Mouse (Mus musculus) CH12F3 (cell line): ENCODE results near the gene Rasip1.

ENCODE experiments used
- in situ Hi-C: fragments of 300-500 bp; cut with MboI; formaldehyde crosslinking; loops from 2 replicates; pipeline ENCODE4 v1.14.3; 2020; ENCODE audit warnings: low sequenced_read_pairs

Rasip1 gene

DNA sequence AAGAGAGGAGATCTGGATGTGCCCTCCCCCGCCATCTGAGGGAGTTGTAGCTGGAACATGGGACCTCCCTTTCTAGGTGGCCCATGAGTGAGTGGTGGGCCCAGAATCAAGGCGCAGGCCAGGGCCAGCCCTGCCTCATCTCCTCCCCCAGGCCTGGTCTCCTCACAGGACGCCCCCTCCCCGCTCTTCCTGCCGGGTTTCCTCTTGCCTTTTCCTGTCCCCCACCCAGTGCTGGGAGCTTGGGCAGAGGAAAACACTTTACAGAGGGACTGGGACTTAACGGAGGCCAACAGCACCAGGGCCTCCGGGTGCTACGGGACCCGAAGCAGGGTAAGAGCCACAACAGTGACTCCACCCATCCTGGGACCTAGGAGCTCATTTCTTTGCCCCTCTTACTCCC lies at the start of gene Rasip1:
Rasip1 (plus strand) TSS at position 228 of the 400 bp plus-strand sequence.
- in situ Hi-C loops = no loop called here

- in situ Hi-C loops = no loop called here
Observed at GRCm38 (mm10) chr7:45585923-45586322, 41.4 kb upstream of the Rasip1 start.

DNA sequence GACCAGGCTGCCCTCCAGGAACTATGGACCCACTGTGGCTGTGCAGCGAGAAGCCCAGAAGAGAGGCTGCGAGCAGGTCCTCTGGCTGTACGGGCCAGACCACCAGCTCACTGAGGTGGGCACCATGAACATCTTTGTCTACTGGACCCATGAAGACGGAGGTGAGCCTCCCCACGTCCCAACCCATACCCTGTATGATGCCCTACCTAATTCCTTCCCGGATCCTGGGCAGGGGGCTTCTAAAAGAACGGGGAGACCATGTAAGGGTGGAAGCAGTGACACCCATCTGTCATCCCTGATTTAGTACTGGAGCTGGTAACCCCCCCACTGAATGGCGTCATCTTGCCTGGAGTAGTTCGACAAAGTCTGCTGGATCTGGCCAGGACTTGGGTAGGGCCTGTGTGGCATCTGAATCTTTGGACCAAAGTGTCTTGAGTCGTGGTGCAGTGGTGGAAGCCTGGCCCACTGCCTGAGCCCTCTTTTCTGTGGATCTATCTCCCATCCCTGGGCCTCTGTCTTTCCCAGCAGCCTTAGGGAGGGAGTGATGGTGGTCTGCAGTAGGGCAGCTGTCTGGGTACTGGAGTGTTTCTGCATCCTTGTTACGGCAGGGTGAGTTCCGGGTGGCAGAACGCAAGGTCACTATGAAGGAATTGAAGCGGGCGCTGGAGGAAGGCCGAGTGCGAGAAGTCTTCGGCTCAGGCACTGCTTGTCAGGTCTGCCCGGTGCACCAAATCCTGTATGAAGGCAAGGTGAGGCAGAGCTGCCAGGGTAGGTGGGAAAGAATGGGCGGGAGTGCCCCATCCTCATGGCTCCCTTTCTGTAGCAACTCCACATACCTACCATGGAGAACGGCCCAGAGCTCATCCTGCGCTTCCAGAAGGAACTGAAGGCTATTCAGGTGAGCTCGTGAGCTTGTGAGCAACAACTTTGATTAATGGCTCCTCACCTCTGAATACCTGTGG lies 39.4 kb upstream of the Rasip1 start:
- in situ Hi-C loops = no loop called here

- in situ Hi-C loops = no loop called here
Observed at GRCm38 (mm10) chr7:45589173-45589572, 38.1 kb upstream of the Rasip1 start.

DNA sequence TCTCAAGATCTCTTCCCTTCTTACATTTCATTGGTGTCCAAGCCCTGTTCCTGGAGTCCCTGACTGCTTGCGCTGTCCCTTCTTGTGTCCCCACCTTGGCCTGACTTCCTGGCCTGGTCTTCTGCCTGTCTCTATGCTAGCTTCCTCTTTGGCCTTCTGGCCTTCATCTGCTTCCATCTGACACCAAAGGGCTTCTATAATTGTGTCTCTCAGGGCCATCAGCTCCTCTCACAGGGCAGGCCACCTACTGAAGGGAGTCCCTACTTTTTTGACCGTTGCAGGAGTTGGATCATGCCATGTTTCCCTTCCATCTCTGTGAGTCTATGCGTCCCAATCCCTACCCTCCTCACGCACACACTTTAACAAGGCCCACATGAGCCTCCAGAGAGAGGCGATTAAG lies 37.4 kb upstream of the Rasip1 start:
- in situ Hi-C loops = loop anchor here (10.0 kb wide), 1 partner anchor 95 kb away; the partner anchor contains the start of gene Ntn5

DNA sequence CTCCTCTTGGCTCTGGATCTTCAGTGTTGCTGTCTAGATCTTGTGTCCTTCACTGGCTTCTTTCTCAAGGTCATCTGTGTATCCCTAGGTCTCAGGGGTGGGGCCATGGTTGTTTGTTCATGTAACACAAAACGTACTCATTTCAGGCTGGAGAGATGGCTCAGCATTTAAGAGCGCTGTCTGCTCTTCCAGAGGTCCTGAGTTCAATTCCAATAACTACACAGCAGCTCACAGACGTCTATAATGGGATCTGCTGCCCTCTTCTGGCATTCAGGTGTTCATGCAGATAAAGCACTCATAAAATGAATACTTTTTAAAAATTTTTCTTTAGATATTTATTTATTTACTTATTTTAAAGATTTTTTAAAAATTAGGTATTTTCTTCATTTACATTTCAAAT lies 36.4 kb upstream of the Rasip1 start:
- in situ Hi-C loops = loop anchor here (10.0 kb wide), 1 partner anchor 94 kb away; the partner anchor contains the start of gene Ntn5

GRCm38 (mm10) chr7:45591880-45592279 lies 35.4 kb upstream of the Rasip1 start:
- in situ Hi-C loops = loop anchor here (10.0 kb wide), 1 partner anchor 93 kb away; the partner anchor contains the start of gene Ntn5

GRCm38 (mm10) chr7:45593118-45593815 lies 34.0 kb upstream of the Rasip1 start:
- in situ Hi-C loops = loop anchor here (10.0 kb wide), 1 partner anchor 92 kb away; the partner anchor contains the start of gene Ntn5

DNA sequence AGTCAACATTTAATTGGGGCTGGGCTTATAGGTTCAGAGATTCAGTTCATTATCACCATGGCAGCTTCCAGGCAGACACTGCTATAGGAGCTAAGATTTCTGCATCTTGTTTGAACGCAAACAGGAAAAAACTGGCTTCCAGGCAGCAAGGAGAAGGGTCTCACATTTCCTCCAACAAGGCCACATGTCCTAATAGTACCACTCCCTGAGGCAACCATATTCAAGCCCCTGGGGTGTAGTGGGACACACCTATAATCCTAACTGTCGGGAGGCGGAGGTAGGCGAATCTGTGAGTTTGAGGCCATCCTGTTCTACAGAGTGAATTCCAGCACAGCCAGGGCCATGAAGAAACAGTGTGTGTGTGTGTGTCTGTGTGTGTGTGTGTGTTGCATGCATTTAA lies 32.1 kb upstream of the Rasip1 start:
- in situ Hi-C loops = loop anchor here (10.0 kb wide), 1 partner anchor 90 kb away; the partner anchor contains the start of gene Ntn5

- in situ Hi-C loops = loop anchor here (10.0 kb wide), 1 partner anchor 89 kb away; the partner anchor contains the start of gene Ntn5
Observed at GRCm38 (mm10) chr7:45596107-45596506, 31.2 kb upstream of the Rasip1 start.

DNA sequence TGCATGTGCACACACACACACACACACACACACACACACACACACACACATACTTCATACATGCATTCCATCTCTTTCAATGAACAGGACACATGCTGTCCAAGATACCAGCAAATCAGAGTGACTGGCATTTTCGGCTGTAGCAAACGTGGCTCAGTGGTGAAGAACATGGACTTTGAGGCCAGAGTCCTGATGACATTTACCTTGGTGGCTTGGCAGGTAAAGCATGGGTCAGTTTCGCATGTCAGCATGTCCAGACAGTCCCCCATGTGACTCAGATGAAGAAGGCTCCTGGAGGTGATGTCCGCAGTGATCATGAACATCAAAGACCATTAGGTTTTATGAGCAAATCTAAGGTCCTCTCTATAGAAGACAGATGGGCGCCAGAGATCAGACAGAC lies 30.3 kb upstream of the Rasip1 start:
- in situ Hi-C loops = loop anchor here (10.0 kb wide), 1 partner anchor 88 kb away; the partner anchor contains the start of gene Ntn5

GRCm38 (mm10) chr7:45597527-45597926 lies 29.8 kb upstream of the Rasip1 start:
- in situ Hi-C loops = loop anchor here (10.0 kb wide), 1 partner anchor 87 kb away; the partner anchor contains the start of gene Ntn5

DNA sequence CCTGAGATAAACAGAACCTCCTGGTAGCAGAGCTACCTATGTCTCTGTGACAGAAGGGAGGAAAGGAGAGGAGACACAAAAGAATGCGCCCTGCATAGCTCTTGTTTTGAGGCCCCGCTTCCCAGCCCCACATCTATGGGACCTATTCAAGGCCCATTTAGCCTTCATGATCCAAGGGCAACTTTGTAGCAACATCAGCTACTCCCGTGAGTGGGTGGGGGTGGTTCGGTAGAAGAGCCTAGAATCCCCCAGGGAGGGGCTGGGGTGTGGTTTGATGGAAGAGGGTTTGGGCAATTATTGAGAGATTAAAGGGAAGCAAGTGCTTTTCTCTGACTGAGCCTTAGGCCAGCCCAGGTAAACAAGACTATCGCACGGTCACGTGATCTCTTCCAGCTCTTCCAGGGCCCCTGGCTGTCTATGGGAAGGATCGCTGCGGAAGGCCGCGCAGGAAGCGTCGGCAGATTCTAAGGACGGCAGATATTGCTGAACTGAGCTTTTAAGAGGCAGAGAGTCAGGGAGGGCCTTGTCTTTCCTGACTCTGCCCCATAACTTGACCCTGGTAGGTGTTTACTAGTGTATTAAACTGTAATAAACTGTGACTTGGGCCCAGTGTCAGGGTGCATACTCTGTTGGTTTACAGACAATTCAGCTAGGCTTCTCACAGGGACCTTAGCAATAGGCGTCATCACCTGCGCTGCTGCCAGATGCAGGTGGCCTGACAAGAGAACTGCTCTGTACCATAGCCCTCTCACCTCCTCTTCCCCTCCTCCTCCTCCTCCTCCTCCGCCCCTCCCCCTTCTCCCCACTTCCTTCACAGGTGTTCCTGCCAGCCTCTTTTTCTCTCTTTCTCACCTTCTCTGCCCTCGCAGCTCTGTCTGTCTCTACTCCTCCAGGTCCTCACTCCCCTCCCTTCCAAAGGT lies 28.1 kb upstream of the Rasip1 start:
- in situ Hi-C loops = loop anchor here (10.0 kb wide), 1 partner anchor 86 kb away; the partner anchor contains the start of gene Ntn5

GRCm38 (mm10) chr7:45605704-45606289 lies 21.5 kb upstream of the Rasip1 start:
- in situ Hi-C loops = no loop called here

GRCm38 (mm10) chr7:45609511-45609910 lies 17.8 kb upstream of the Rasip1 start:
- in situ Hi-C loops = no loop called here

DNA sequence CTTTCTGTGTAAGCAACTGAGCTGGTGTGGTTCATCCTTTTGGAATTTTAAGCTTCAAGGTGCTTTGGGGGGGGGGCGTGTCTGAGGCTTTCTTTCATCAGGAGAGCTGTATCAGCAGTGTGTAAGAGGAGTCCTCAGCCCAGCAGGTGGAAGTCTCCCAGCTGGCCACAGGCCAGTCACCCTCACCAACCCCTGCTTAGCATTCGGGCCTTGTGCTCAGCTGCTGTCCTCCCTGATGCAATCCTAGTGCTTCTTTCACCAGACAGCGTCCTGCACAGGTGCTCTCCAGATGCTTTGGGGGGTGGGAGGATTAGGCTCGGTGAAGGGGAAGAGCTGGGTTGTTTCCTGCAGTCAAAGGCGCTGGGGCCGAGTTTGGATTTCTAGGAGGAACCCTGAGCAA lies 11.0 kb upstream of the Rasip1 start:
- in situ Hi-C loops = no loop called here

DNA sequence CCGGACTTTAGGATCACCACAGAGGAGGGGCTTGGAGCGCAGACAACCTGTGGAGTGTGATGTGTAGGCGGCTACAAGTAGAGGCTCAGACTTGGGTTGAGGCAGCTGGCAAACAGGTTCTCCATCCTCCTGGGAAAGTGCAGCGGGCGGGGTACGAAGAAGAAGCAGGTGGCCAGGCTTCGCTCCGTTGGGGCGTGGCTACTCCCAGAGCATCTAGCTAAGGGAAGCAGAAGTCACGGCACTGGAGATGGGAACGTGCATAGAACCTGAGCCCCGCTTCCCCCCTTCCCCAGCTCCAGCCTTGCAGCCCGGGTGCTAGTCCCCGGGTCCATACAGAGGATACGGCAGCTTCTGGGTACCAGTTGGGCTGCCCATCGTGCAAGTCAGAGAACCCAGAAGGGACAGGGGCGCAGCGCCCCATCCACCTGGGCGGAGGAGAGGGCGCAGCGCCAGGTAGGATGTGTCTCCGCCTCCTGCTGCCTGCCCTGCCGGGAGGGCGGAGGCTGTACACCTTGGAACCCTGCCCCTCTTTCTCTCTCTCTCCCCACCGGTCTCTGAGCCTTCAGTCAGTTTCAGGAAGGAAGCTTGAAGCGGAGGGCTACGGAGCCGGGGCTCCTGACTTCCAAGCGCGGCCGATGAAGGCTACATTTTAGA lies 10.1 kb upstream of the Rasip1 start, which contains the start of gene Fut1:
Fut1 (plus strand) TSS at position 248 of the 654 bp plus-strand sequence.
- in situ Hi-C loops = no loop called here

GRCm38 (mm10) chr7:45618316-45618715 lies 9.0 kb upstream of the Rasip1 start:
- in situ Hi-C loops = no loop called here

- in situ Hi-C loops = no loop called here
Observed at GRCm38 (mm10) chr7:45619592-45619991, 7.7 kb upstream of the Rasip1 start.
